Mouse (Mus musculus): Measurements from ENCODE around the gene Pid1.

DNA sequence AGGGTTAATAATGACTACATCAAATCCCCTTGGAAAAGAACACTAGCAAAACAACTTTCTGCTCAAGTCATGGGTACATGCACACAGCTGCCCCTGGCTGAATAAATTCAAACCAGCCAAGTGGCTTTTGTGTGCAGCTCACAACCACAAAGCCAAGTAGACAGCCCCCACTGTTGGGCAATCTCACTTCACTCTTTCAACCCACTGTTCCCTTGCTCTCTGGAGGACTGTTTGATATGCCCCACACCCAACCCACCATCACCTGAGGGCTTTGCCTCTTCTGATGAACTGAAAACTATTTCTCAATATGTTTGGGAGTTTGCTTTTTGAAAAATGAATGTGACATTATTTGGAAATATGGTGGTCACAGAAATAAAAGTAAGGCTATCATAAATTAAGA lies 171.8 kb downstream of the Pid1 start:
- TF ChIP-seq CTCF (IDR thresholded peaks at IDR 0.05; ENCODE audit: low read depth) (no peak), EP300 (IDR thresholded peaks at IDR 0.05; ENCODE audit: low read depth) (no peak)
